Mouse (Mus musculus): ENCODE results near the gene Nol9. TPM values are rescaled to one million over a fixed set of nuclear protein-coding genes. Genes with fewer than 3 reads are reported as not detected.

The Nol9 gene
- polyA plus RNA-seq (2016; fragmentation: Nextera tagmentation; extraction: Ambion mirVana): 26.5 and 36.9 TPM in 2 replicates

GRCm38 (mm10) chr4:152038985-152039830 lies at the start of gene Nol9:
Gene Nol9 (plus strand): TSS chr4:152039321.
- Histone ChIP-seq H3K9me3 (no peaks in the 10 kb centered on the region), H3K27ac (peak within 1 kb of the TSS; percentile 90), H3K27me3 (ENCODE audit: insufficient read depth, poor library complexity, severe bottlenecking) (0 out of 2 replicates have a peak, but pooled peaks cover under 1% of the 10 kb centered on the region), H3K4me3 (peak within 1 kb of the TSS; percentile 100), H3K36me3 (peaks cover 34% of the 10 kb centered on the region), H3K4me1 (peaks cover 23% of the 10 kb centered on the region)
- DNase-seq (ENCODE audit: low spot score): peak; percentile 95
- under 1% methylated on average over 86 of the region's 86 CpGs for WGBS

GRCm38 (mm10) chr4:151992091-151992490 lies 47.0 kb upstream of the Nol9 start:
- 89% methylated on average over 9 of the region's 9 CpGs for WGBS
- Histone ChIP-seq H3K36me3 (peaks cover 31% of the 10 kb centered on the region), H3K27me3 (ENCODE audit: insufficient read depth, poor library complexity, severe bottlenecking) (no peaks in the 10 kb centered on the region), H3K4me1 (peaks cover 30% of the 10 kb centered on the region), H3K9me3 (no peaks in the 10 kb centered on the region), H3K4me3 (no peak overlapping the region), H3K27ac (no peak overlapping the region)
- no peak for DNase-seq (ENCODE audit: low spot score)

GRCm38 (mm10) chr4:151993035-151993434 lies 46.1 kb upstream of the Nol9 start:
- Histone ChIP-seq H3K27me3 (ENCODE audit: insufficient read depth, poor library complexity, severe bottlenecking) (no peaks in the 10 kb centered on the region), H3K36me3 (peaks cover 31% of the 10 kb centered on the region), H3K4me3 (no peak overlapping the region), H3K9me3 (no peaks in the 10 kb centered on the region), H3K4me1 (peaks cover 35% of the 10 kb centered on the region), H3K27ac (no peak overlapping the region)
- DNase-seq (ENCODE audit: low spot score): no peak
- WGBS: 82% methylated on average over 6 of the region's 6 CpGs

GRCm38 (mm10) chr4:151994228-151995171 lies 44.6 kb upstream of the Nol9 start:
- 1% methylated on average over 61 of the region's 61 CpGs for WGBS
- Histone ChIP-seq H3K9me3 (no peaks in the 10 kb centered on the region), H3K4me1 (peaks cover 24% of the 10 kb centered on the region), H3K4me3 (peak overlapping the region; percentile 100), H3K27me3 (ENCODE audit: insufficient read depth, poor library complexity, severe bottlenecking) (no peaks in the 10 kb centered on the region), H3K36me3 (peaks cover 31% of the 10 kb centered on the region), H3K27ac (peak overlapping the region; percentile 97)
- no peak for DNase-seq (ENCODE audit: low spot score)

- H3K27me3 ChIP-seq (ENCODE audit: insufficient read depth, poor library complexity, severe bottlenecking): no peaks in the 10 kb centered on the region
- peak overlapping the region; percentile 100 for H3K4me3 ChIP-seq
- no peak for DNase-seq (ENCODE audit: low spot score)
- H3K4me1 ChIP-seq: peaks cover 24% of the 10 kb centered on the region
- peaks cover 25% of the 10 kb centered on the region for H3K36me3 ChIP-seq
- H3K9me3 ChIP-seq: no peaks in the 10 kb centered on the region
- peak overlapping the region; percentile 97 for H3K27ac ChIP-seq
- WGBS: 3% methylated on average over 95 of the region's 111 CpGs
Observed at GRCm38 (mm10) chr4:151995371-151996172, 43.5 kb upstream of the Nol9 start.

GRCm38 (mm10) chr4:151996173-151996950 lies 42.8 kb upstream of the Nol9 start, which contains the start of gene Phf13:
Gene Phf13 (minus strand): TSS chr4:151996258.
- H3K9me3 ChIP-seq: no peaks in the 10 kb centered on the region
- no peaks in the 10 kb centered on the region for H3K27me3 ChIP-seq (ENCODE audit: insufficient read depth, poor library complexity, severe bottlenecking)
- WGBS: under 1% methylated on average over 83 of the region's 94 CpGs
- peak within 1 kb of the TSS; percentile 97 for H3K27ac ChIP-seq
- peaks cover 17% of the 10 kb centered on the region for H3K36me3 ChIP-seq
- peaks cover 28% of the 10 kb centered on the region for H3K4me1 ChIP-seq
- peak; percentile 100 for DNase-seq (ENCODE audit: low spot score)
- peak within 1 kb of the TSS; percentile 100 for H3K4me3 ChIP-seq

GRCm38 (mm10) chr4:151996951-151997222 lies 42.2 kb upstream of the Nol9 start:
- Histone ChIP-seq H3K36me3 (peaks cover 12% of the 10 kb centered on the region), H3K27ac (peak overlapping the region; percentile 97), H3K4me1 (peaks cover 28% of the 10 kb centered on the region), H3K27me3 (ENCODE audit: insufficient read depth, poor library complexity, severe bottlenecking) (no peaks in the 10 kb centered on the region), H3K4me3 (peak overlapping the region; percentile 100), H3K9me3 (no peaks in the 10 kb centered on the region)
- 4% methylated on average over 13 of the region's 13 CpGs for WGBS
- no peak for DNase-seq (ENCODE audit: low spot score)

- H3K4me3 ChIP-seq: peak overlapping the region; percentile 100; the same call in 1 of the 2 replicates
- 48% methylated on average over 3 of the region's 3 CpGs for WGBS
- no peak overlapping the region for H3K27ac ChIP-seq
- peaks cover 4% of the 10 kb centered on the region; the same call in 1 of the 2 replicates for H3K36me3 ChIP-seq
- peaks cover 25% of the 10 kb centered on the region for H3K4me1 ChIP-seq
- H3K9me3 ChIP-seq: no peaks in the 10 kb centered on the region
- no peaks in the 10 kb centered on the region for H3K27me3 ChIP-seq (ENCODE audit: insufficient read depth, poor library complexity, severe bottlenecking)
- no peak for DNase-seq (ENCODE audit: low spot score)
Observed at GRCm38 (mm10) chr4:151997701-151998100, 41.4 kb upstream of the Nol9 start.

GRCm38 (mm10) chr4:151999481-151999880 lies 39.6 kb upstream of the Nol9 start:
- H3K36me3 ChIP-seq: no peaks in the 10 kb centered on the region
- no peaks in the 10 kb centered on the region for H3K27me3 ChIP-seq (ENCODE audit: insufficient read depth, poor library complexity, severe bottlenecking)
- WGBS: 61% methylated on average over 3 of the region's 3 CpGs
- no peaks in the 10 kb centered on the region for H3K9me3 ChIP-seq
- H3K4me1 ChIP-seq: peaks cover 14% of the 10 kb centered on the region; the same call in 1 of the 2 replicates
- no peak for DNase-seq (ENCODE audit: low spot score)
- no peak overlapping the region for H3K4me3 ChIP-seq
- H3K27ac ChIP-seq: no peak overlapping the region

- Histone ChIP-seq H3K27ac (no peak overlapping the region), H3K36me3 (no peaks in the 10 kb centered on the region), H3K4me1 (peaks cover 14% of the 10 kb centered on the region; the same call in 1 of the 2 replicates), H3K27me3 (ENCODE audit: insufficient read depth, poor library complexity, severe bottlenecking) (no peaks in the 10 kb centered on the region), H3K4me3 (no peak overlapping the region), H3K9me3 (no peaks in the 10 kb centered on the region)
- no peak for DNase-seq (ENCODE audit: low spot score)
- 31% methylated on average over 4 of the region's 4 CpGs for WGBS
Observed at GRCm38 (mm10) chr4:152000906-152001305, 38.2 kb upstream of the Nol9 start.

- H3K27me3 ChIP-seq (ENCODE audit: insufficient read depth, poor library complexity, severe bottlenecking): no peaks in the 10 kb centered on the region
- no peak overlapping the region for H3K4me3 ChIP-seq
- no peaks in the 10 kb centered on the region for H3K9me3 ChIP-seq
- 68% methylated on average over 4 of the region's 4 CpGs for WGBS
- DNase-seq (ENCODE audit: low spot score): no peak
- H3K4me1 ChIP-seq: peaks cover 14% of the 10 kb centered on the region; the same call in 1 of the 2 replicates
- H3K27ac ChIP-seq: no peak overlapping the region
- no peaks in the 10 kb centered on the region for H3K36me3 ChIP-seq
Observed at GRCm38 (mm10) chr4:152001335-152001734, 37.8 kb upstream of the Nol9 start.

Data from heart, embryonic 10.5 days (tissue).